ENCODE assay signal across 1 mouse cellular context in genomic region chr7:44697980-44698379, GRCm38 (mm10).
TF ChIP-seq lines count a peak whose summit lies in the region.

No protein-coding gene starts in this region.

TF ChIP-seq in MEL, 35 proteins besides CTCF, POLR2A, EP300 and RAD21:
- 0 out of 2 replicates have a peak, but pooled peaks have one; percentile 14 for TF ChIP-seq TCF12 (IDR thresholded peaks at IDR 0.05; ENCODE audit: low read depth, low read length)
- TF ChIP-seq MAFK (IDR thresholded peaks at IDR 0.05; ENCODE audit: borderline replicate concordance, low read depth, low read length) = peak; percentile 29; the same call in 1 of the 2 replicates
- TF ChIP-seq GATA1 (IDR thresholded peaks at IDR 0.05; ENCODE audit: low read depth, low read length) = peak; percentile 54; the same call in 1 of the 2 replicates
- no peak for TF ChIP-seq CHD1 (IDR thresholded peaks at IDR 0.05; ENCODE audit: low read depth, low read length)
- 0 out of 2 replicates have a peak, but pooled peaks have one; percentile 47 for TF ChIP-seq GABPA (IDR thresholded peaks at IDR 0.05; ENCODE audit: low read depth, low read length)
- 0 out of 2 replicates have a peak, but pooled peaks have one; percentile 40 for TF ChIP-seq TBP (IDR thresholded peaks at IDR 0.05; ENCODE audit: low read depth, low read length)
- TF ChIP-seq ETS1 (IDR thresholded peaks at IDR 0.05; ENCODE audit: low read depth, low read length) = peak; percentile 58; the same call in 1 of the 2 replicates
- TF ChIP-seq TAL1 (IDR thresholded peaks at IDR 0.05; ENCODE audit: low read length) = no peak
- 0 out of 2 replicates have a peak, but pooled peaks have one; percentile 27 for TF ChIP-seq SIN3A (IDR thresholded peaks at IDR 0.05; ENCODE audit: low read length)
